Mouse (Mus musculus) liver, embryonic 14.5 days (tissue): ENCODE data around the gene Rpp14.

ENCODE experiments used
- CTCF ChIP-seq: IDR thresholded peaks from 2 replicates; pipeline ENCODE4 v1.5.1; 2016; ENCODE audit warnings: antibody characterized with exemption, low read depth, control low read depth
- EP300 ChIP-seq: IDR thresholded peaks from 2 replicates; pipeline ENCODE4 v1.6.1; 2016; ENCODE audit warnings: antibody characterized with exemption, low read depth

GRCm38 (mm10) chr14:8062076-8062475 is 18.1 kb upstream of the Rpp14 start:
- TF ChIP-seq CTCF, result no peak
- TF ChIP-seq EP300, result no peak
